Mouse (Mus musculus) midbrain, postnatal 0 days (tissue): ENCODE data around the gene Hirip3. TPM values are rescaled to one million over a fixed set of nuclear protein-coding genes. Genes with fewer than 3 reads are reported as not detected.

Source experiments
- ATAC-seq: fragments of 200-750 bp; cut with Nextera tagmentation; 2 replicates; pipeline ENCODE4 v1.8.0; 2017; ENCODE audit warnings: moderate number of reproducible peaks, mild to moderate bottlenecking, moderate TSS enrichment, moderate library complexity; ENCODE audit not compliant: low FRiP score
- DNase-seq: peaks from one replicate; pipeline ENCODE4 v3.0.0-alpha.2; 2015; ENCODE audit warnings: low spot score
- H3K27ac ChIP-seq: fragments of 300-500 bp; sonication (generic); 2 replicates; pipeline ENCODE4 v1.5.1; 2014; ENCODE audit warnings: low read depth, mild to moderate bottlenecking, low read length, mixed read lengths
- H3K27me3 ChIP-seq: fragments of 300-500 bp; sonication (generic); 2 replicates; pipeline ENCODE4 v1.6.1; 2014; ENCODE audit warnings: low read length, control low read depth, mixed read lengths; ENCODE audit not compliant: insufficient read depth
- H3K36me3 ChIP-seq: fragments of 300-500 bp; sonication (generic); 2 replicates; pipeline ENCODE4 v1.6.1; 2014; ENCODE audit warnings: low read length, control low read depth, mixed read lengths; ENCODE audit not compliant: insufficient read depth
- H3K4me1 ChIP-seq: fragments of 300-500 bp; sonication (generic); 2 replicates; pipeline ENCODE4 v1.6.1; 2014; ENCODE audit warnings: mild to moderate bottlenecking, control low read depth, antibody characterized with exemption, low read length, mixed read lengths; ENCODE audit not compliant: insufficient read depth
- H3K4me2 ChIP-seq: fragments of 300-500 bp; sonication (generic); 2 replicates; pipeline ENCODE4 v1.6.1; 2014; ENCODE audit warnings: low read depth, mild to moderate bottlenecking, low read length, mixed read lengths; ENCODE audit not compliant: poor library complexity, severe bottlenecking
- H3K4me3 ChIP-seq: fragments of 300-500 bp; sonication (generic); 2 replicates; pipeline ENCODE4 v1.5.1; 2014; ENCODE audit warnings: low read depth, mild to moderate bottlenecking, low read length, moderate library complexity
- H3K9ac ChIP-seq: fragments of 300-500 bp; sonication (generic); replicated peaks from 2 replicates; pipeline ENCODE4 v1.6.1; 2014; ENCODE audit warnings: mild to moderate bottlenecking, low read length, moderate library complexity, mixed read lengths; ENCODE audit not compliant: poor library complexity, severe bottlenecking
- H3K9me3 ChIP-seq: fragments of 300-500 bp; sonication (generic); 2 replicates; pipeline ENCODE4 v1.6.1; 2016; ENCODE audit warnings: low read length, control low read depth
- CTCF ChIP-seq: IDR thresholded peaks from 2 replicates; pipeline ENCODE4 v1.5.1; 2016; ENCODE audit warnings: antibody characterized with exemption, mild to moderate bottlenecking
- WGBS: fragments of 180-500 bp; shearing (Covaris S2); extraction: QIAGEN DNeasy Blood & Tissue Kit; methylation state at CpG from one replicate; pipeline ENCODE4 v1.1.7; 2014; 5-methylcytosine and 5-hydroxymethylcytosine counted together
- polyA plus RNA-seq: library from polyadenylated mRNA; unstranded; fragments of >200 nt; fragmentation: Nextera tagmentation; extraction: Ambion mirVana; gene quantifications from 2 replicates; pipeline ENCODE4 v1.2.1, GENCODE M21; 2015
- total RNA-seq: library from RNA; depleted of rRNA; stranded (reverse); fragments of >200 nt; gene quantifications from 2 replicates; pipeline ENCODE4 v1.2.3, GENCODE M21; 2014

Gene Hirip3
- total and polyA plus RNA-seq, 2 experiments from 2014 or later, result 10.0 to 16.3 TPM

DNA sequence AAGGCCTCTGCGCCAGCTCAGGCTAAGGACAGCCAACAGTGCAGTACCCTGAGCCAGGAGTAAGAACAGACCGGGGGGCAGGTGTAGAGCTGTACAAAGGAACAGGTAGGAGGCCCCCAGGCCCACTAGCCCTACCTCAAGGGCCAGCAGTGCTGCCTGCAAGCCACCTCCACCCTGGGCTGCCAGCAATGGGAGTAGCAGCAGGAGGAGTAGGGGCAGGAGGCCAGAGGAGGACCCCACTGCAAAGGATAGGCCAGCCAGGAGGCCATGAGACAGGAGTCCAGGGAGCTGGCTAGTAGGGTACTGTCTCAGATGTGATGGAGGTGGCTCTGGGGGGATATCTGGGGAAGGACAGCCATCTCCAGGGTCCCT is 8.7 kb downstream of the Hirip3 start:
- 0 out of 2 replicates have a peak, but pooled peaks have one; percentile 27 for ATAC-seq
- no peak for DNase-seq
- WGBS, result 96% methylated on average over 2 of the region's 2 CpGs

GRCm38 (mm10) chr7:126877239-126877638 is 15.5 kb downstream of the Hirip3 start:
- no peak for ATAC-seq

More for the DNA sequence above, 8.7 kb downstream of the Hirip3 start:
- Histone ChIP-seq H3K27me3 (no peaks in the 10 kb centered on the region), H3K4me3 (no peak overlapping the region), H3K36me3 (peaks cover 96% of the 10 kb centered on the region), H3K4me1 (no peaks in the 10 kb centered on the region), H3K9me3 (no peaks in the 10 kb centered on the region), H3K27ac (no peak overlapping the region), H3K4me2 (no peak overlapping the region), H3K9ac (no peak overlapping the region)
- no peak for TF ChIP-seq CTCF

DNA sequence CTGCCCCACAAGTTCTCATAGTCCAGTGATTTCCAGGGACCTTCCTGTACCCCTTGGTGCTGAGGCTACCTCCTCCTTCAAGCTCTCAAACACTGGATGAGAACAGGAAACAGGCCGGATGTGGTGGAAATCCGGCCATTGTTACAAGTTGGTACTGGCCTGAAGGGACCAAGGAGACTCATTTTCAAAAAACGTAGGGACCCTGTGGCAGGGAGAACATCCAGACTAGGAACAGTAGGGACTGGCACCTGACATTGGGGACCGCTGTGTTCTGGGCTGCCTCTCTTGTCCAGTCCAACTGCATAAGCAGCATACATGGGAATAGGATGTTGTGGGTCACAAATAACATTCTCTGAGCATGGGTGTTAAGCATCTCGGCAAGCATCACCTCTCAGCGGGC is 19.3 kb downstream of the Hirip3 start:
- no peak overlapping the region for H3K4me3 ChIP-seq
- ATAC-seq (no peak), DNase-seq (no peak)

More at GRCm38 (mm10) chr7:126877239-126877638, 15.5 kb downstream of the Hirip3 start:
- H3K27ac ChIP-seq, result no peak overlapping the region
- H3K36me3 ChIP-seq, result peaks cover 73% of the 10 kb centered on the region
- H3K4me2 ChIP-seq, result no peak overlapping the region
- no peak overlapping the region for H3K4me3 ChIP-seq
- no peak for DNase-seq
- H3K4me1 ChIP-seq, result peaks cover 9% of the 10 kb centered on the region
- no peaks in the 10 kb centered on the region for H3K27me3 ChIP-seq
- H3K9ac ChIP-seq, result no peak overlapping the region
- no peak for TF ChIP-seq CTCF
- 92% methylated on average over 1 of the region's 1 CpGs for WGBS
- no peaks in the 10 kb centered on the region for H3K9me3 ChIP-seq

GRCm38 (mm10) chr7:126883731-126884181 is 22.0 kb downstream of the Hirip3 start:
- DNase-seq (peak; percentile 15), ATAC-seq (no peak; the same call in 1 of the 2 replicates)
- WGBS, result 0% methylated on average over 15 of the region's 15 CpGs
- Histone ChIP-seq H3K27me3 (no peaks in the 10 kb centered on the region), H3K36me3 (peaks cover 16% of the 10 kb centered on the region), H3K4me1 (peaks cover 9% of the 10 kb centered on the region), H3K9ac (peak overlapping the region; percentile 84), H3K4me3 (peak overlapping the region; percentile 74), H3K9me3 (no peaks in the 10 kb centered on the region), H3K4me2 (peak overlapping the region; percentile 99), H3K27ac (peak overlapping the region; percentile 90)
- TF ChIP-seq CTCF, result no peak; the same call in 1 of the 2 replicates

More for the DNA sequence above, 19.3 kb downstream of the Hirip3 start:
- H3K36me3 ChIP-seq, result peaks cover 35% of the 10 kb centered on the region
- H3K27me3 ChIP-seq, result no peaks in the 10 kb centered on the region
- peak overlapping the region; percentile 55; the same call in 1 of the 2 replicates for H3K9ac ChIP-seq
- WGBS, result 84% methylated on average over 6 of the region's 6 CpGs
- H3K9me3 ChIP-seq, result no peaks in the 10 kb centered on the region
- peak overlapping the region; percentile 99; the same call in 1 of the 2 replicates for H3K4me2 ChIP-seq
- peaks cover 9% of the 10 kb centered on the region for H3K4me1 ChIP-seq
- no peak for TF ChIP-seq CTCF
- H3K27ac ChIP-seq, result no peak overlapping the region

DNA sequence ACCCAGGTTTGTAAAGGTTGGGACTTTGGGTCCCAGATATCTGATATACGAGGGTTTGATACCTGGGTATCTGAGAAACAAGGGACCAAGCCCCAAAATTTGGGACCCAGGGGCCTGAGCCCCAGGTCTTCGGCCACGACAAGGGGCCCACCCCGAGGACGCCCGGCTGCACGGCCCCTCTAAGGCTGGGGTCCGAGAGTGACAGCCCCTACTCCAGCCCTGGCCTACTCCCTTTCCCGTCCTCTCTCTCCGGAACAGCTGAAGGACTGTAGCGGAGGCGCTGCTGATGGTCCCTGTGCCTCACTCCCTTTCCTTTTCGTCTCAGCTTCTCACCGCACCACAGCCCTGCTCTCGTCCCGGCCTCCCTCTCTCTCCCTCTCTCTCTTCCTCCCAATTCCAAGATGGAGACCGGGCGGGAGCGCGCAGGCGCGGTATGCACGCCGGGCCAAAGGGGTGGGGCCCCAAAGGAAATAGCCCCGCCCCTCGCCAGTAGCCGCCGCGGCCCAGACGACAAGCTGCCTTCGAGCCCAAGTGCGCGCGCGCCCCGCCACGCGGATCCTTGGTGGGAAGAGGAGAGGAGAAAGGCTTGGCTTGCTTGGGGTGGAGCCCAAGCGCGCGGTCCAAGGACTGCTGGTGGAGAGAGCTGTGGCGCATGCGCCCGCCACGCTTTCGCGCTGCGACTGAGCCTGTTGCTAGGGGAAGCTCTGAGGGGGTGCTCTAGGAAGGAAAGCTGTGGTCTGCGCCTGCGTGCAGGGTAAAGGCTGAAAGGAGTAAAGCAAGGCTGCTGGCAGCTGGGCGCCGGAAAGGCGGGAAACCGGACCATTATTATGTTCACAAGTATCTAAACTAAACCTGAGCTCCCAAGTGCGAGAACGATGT is 22.8 kb downstream of the Hirip3 start, which contains the start of gene Taok2:
Gene Taok2 (minus strand): TSS at position 418 of the 879 bp plus-strand sequence.
- Histone ChIP-seq H3K4me1 (peaks cover 9% of the 10 kb centered on the region), H3K27me3 (no peaks in the 10 kb centered on the region), H3K4me2 (peak within 1 kb of the TSS; percentile 99), H3K4me3 (peak within 1 kb of the TSS; percentile 74), H3K9ac (peak within 1 kb of the TSS; percentile 84), H3K36me3 (peaks cover 9% of the 10 kb centered on the region), H3K9me3 (no peaks in the 10 kb centered on the region), H3K27ac (peak within 1 kb of the TSS; percentile 90)
- peak; percentile 41; the same call in 1 of the 2 replicates for TF ChIP-seq CTCF
- ATAC-seq (peak; percentile 97), DNase-seq (peak; percentile 99)
- WGBS, result under 1% methylated on average over 56 of the region's 56 CpGs

- DNase-seq (no peak), ATAC-seq (no peak)
- WGBS, result 92% methylated on average over 5 of the region's 5 CpGs
- no peaks in the 10 kb centered on the region; the same call in 1 of the 2 replicates for H3K4me1 ChIP-seq
- H3K27me3 ChIP-seq, result no peaks in the 10 kb centered on the region
- H3K36me3 ChIP-seq, result 0 out of 2 replicates have a peak, but pooled peaks cover 7% of the 10 kb centered on the region
- H3K4me2 ChIP-seq, result no peak overlapping the region
- no peak overlapping the region for H3K27ac ChIP-seq
- no peak overlapping the region for H3K9ac ChIP-seq
- H3K4me3 ChIP-seq, result no peak overlapping the region
- no peaks in the 10 kb centered on the region for H3K9me3 ChIP-seq
- no peak for TF ChIP-seq CTCF
These were observed 25.5 kb downstream of the Hirip3 start for GRCm38 (mm10) chr7:126887281-126887680.
